Mouse (Mus musculus) adipocyte (in vitro differentiated cells): ENCODE results near the gene Tnfrsf1a.
"Not testable (repeated sequence)": the region's sequence is repeated elsewhere in the genome, so short reads cannot be mapped to it uniquely, and the experiment has no call there.

ENCODE experiments used
- DNase-seq: peaks from one replicate; pipeline ENCODE4 v3.0.0-alpha.2; 2016; ENCODE audit warnings: low spot score

Tnfrsf1a gene

DNA sequence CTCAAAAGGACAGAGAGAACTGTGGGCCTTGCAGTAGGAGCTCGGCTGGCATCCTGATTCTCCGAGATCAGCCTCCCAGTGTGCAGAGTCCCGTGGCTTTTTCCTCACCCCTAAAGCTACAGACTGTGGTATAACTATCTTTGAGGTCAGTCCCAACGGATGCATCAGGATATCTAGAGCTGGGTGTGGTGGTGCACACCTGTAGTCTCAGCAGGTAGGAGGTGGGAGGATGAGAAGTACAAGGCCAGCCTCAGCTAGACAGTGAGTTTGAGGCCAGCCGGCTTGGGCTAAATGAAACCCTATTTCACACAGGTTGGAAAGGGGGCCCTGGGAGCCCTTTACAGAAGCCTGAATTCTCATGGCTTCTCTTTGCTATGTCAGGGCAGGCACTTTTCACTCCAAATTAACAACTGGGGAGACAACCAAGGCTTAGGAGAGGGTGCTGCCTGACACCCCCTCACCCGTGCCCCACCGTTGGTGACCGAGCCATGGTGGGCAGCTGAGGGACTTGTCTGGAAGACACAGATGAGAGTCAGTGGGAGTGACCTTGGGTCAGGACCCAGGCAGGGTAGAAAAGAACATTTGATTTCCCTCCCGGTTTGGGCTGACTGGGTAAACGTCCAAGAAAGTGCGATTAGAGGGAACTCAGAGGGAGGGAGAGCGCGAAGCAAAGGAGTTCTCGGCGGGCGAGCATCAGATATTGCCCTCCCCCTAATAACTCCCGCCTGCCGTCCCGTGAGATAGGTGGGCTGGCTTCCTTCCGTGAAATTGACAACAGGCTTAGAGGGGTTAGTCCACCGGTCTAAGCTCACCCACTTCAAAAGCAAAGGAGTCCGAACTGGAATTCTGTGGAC lies at the start of gene Tnfrsf1a:
Gene Tnfrsf1a (plus strand): TSS at position 642 of the 854 bp plus-strand sequence.
- peak; percentile 72 for DNase-seq

DNA sequence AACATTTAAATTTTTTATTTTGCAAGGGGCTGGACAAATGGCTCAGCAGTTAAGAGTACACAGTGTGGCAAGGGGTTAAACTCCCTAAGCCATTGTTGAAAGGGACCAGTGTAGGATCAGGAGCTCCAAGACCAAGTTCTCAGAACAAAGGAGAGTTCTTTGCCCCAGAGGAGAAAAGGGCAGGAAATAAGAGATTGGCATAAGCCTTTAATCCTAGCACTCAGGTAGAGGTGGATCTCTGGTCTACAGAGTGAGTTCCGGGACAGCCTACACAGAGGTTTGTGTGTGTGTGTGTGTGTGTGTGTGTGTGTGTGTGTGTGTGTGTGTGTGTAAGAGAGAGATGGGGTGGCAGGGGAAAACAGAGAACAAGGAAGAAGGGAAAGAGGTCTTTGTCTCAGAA lies 48.2 kb upstream of the Tnfrsf1a start:
- DNase-seq, result no peak

DNA sequence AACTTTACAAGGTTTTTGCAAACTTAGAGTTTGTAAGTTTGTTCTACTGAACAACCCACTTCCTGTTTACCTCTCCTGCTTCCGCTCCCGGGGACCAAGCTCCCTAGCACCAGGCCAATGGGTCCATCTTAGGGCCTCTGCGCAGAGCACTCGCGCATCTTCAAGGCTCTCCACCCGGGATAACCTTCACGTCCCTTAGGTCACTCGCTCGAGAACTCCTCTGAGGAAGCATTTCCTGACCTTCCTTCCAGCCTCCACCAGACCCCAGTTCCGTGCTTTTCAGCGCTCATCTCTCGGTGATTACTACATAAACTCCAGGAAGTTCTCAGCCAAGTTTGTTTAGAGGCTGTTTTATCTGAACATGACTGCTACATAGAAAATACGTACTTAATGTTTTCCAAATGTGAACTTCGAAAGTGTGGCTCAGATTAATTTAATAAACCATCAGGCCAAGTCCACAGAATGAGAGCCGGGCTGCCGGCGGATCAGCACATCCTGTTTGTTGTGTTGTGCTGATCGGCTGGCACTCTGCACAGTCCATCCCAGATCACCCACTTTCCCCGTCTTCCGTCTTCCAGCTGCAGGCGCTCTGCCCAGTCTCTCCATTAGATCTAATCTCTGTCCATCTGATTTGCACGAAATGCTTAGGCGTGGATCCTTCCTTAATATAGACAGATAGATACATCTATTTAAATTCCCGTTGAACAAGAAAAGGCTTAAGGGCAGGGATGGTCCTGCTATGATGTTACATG lies 46.8 kb upstream of the Tnfrsf1a start:
- no peak for DNase-seq

DNA sequence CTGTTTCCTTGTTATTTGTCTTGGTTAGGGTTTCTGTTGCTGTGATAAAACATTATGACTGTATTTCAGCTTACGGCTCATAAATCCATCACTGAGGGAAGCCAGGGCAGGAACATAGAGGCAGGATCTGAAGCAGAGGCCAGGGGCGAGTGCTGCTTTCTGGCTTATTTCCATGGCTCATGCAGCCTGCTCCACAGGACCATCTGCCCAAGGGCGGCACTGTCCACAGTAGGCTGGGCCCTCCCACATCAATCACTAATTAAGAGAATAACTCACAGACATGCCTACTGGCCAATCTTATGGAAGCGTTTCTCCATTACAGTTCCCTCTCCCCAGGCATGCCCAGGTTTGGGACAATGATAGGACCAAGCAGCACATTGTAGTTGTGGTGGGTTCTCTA lies 45.9 kb upstream of the Tnfrsf1a start:
- no peak for DNase-seq

DNA sequence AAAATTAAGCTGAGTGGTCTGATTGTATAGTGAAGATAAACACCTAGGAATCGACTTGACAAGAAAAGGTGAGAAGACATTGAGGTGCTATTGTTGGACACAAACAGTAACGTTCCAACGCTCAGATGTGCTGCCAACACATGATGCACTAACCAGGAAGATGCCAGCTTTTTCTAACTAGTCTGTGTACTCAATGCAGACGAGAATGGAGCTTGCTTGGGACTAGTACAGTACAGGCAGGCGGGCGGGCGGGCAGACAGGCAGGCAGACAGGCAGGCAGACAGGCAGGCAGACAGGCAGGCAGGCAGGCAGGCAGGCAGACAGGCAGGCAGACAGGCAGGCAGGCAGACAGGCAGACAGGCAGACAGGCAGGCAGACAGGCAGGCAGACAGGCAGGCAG lies 44.8 kb upstream of the Tnfrsf1a start:
- not testable (repeated sequence) for DNase-seq

DNA sequence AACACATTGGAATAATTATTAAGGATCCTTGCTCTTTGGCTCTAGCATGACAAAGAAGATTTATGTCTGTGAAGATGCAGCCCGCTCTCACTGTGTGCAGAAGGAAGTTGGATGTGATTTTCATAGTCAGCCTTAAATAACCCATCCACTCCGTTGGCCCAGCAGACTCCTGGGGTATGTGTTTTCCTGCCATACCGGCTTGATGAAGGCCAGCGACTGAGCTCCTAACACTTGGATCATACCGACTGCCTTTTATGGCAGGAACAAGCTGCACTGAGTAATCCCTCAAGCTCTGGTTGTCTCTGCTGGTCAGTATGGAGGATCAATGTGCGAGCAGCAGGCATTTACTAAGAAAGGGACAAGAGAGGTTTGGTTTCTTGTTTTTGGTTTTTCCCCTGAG lies 43.7 kb upstream of the Tnfrsf1a start:
- no peak for DNase-seq

DNA sequence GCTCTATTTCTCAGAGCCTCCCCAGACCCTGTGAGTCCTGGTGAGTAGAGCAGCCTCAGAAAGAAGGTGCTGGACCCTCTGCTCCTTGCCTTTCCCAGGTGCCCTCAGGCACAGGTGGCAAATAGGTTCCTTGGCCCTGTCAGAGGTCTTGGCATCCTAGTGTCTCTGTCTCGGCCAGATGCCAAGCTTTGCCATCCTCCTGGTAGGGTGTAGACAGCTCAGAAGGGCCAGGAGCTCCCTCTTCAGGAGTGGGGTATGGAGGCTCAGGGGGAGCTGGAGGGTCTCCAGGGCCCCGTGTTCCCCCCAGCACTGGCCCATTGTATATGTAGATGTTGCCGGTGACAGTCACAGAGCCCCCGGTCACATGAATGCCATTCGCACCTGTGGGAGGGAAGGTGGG lies 42.1 kb upstream of the Tnfrsf1a start:
- no peak for DNase-seq

DNA sequence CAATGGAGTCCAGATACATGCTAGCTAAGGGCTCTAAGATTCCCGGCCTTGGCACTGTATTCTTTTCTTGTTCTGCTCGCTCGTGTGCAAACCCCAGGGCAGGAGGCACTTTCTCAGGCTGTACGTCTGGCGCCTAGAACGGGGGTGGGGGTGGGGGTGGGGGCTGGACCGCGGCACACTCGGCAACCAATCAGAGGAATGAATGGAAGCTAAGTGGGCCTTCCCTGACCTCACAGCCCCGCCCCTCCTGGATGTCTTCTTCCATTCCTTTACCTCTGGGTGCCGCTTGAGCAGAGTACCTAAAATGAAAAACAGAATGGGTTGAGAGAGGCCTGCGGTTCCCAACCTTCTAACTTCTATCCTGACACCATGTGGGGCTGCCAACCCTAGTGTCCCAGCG lies 40.2 kb upstream of the Tnfrsf1a start:
- no peak for DNase-seq

DNA sequence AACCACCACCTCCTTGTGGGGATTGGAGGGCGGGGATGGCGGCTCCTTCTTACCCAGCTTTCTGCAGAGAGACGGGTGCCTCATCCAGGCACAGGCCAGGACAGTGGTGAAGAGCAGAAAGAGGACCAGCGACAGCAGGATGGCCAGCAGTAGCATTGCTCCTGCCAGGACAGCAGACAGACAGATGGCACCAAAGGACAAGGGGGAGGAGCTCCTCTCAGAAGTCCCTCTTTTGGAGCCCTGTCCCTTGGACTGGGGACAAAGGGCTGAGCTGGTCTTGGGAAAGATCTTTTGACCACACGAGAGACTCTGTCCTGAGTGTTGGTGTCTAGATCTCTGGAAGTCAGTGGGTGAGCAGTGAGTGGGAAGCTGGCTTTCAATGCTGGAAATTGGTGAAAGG lies 39.8 kb upstream of the Tnfrsf1a start:
- no peak for DNase-seq

DNA sequence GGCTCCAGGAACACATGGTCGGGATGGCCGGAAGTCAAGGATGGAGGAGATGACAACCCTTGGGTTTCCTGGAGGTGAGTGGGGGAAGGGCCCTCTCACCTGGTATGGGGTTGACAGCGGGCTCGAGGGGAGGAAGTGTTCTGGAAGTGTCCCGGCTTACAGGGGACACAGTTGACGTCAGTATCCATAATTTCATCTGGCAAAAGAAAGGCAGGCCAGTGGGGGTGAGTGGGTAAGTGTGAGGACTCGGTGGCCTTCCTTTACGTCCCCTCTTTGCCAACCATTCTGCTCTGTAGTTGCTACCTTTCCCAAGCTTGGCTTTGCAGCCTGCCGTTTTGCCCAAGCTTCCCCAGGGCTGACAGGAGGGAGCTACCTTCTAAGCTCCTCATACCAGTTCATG lies 37.0 kb upstream of the Tnfrsf1a start:
- DNase-seq, result no peak

DNA sequence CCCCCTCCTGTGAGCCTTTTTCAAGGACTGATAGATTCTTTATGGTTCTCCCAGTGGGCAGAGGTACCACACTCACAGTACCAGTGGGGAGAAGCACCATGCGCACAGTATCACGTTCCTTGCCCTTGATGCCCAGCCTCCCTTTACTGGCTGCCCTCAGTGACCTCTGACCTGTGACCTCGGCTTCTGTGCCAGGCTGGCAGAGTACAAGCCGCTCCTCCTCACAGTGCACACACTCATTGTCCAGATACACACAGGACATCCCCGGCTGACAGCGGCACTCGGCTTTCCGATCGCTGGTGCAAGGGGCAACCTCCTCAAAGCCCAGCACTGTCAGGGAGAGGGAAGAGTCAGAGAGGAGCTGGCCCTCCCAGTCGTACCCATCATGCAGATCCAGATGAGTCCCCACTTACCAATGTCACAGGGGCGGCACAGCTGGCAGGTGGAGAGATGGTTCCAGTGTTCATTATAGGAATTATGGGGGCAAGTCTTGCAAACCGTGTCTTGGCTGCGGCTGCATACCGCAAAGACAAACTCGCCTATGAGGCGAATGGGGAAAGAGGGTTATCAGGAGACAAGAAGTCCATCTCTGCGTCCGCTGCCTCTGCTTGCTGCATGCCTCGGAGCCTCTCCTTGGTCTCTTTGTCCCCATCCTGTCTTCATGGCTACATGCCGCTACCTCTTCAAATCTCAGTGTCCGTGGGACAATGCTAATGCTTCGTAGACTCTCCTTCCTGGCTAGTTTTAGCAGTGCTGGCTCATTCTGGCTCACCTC lies 36.4 kb upstream of the Tnfrsf1a start:
- peak; percentile 45 for DNase-seq

DNA sequence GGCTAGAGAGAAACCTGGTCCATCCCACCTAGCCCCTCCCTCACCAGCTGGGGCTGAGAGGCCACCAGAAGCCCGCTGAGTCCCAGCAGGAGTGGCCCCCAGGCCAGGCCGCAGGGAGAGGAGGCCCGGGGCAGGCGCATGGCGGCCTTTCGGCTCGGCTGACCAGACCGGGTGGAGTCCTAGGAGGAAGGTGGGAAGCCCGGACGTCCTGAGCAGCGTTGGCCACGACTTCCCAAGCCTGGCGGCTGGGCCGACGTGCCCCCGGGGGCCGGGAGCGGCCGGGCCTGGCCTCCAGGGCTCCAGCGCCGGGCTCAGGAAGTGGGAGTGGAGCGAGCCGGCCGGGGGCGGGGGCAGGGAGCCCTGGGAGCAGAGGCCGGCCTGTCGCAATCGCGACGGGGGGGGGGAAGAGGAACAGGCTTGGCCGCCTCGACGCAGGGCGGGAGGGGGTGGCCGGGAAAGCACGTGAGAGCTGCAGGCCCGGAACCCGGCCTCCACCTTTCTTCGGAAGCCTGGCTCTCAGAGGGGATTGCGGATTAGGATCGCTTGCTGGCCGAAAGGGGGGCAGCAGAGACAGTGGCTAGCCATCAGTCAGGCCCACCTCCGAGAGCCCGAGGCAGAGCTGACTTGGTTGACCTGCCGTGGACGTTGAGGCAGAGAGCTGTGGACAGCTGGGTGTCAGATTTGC lies 35.5 kb upstream of the Tnfrsf1a start, which contains the start of gene Ltbr:
Gene Ltbr (minus strand): TSS at position 340 of the 685 bp plus-strand sequence.
- DNase-seq, result peak; percentile 90

DNA sequence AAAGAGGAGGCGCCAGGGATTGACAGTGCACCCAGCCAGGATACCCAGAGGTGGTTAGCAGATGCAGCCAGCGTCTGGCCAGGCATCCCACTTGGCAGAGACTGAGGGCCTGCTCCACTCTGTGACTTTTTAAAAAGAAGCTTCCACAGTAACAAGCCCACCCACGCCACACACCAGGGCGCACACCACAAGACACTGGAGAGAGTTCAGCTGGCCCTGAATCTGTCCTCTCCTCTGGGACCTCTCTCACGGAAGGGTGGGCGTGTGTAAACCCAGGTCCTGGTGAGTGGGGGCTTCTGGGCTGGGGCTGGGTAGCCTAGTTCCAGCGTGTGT lies 35.0 kb upstream of the Tnfrsf1a start:
- DNase-seq, result no peak

DNA sequence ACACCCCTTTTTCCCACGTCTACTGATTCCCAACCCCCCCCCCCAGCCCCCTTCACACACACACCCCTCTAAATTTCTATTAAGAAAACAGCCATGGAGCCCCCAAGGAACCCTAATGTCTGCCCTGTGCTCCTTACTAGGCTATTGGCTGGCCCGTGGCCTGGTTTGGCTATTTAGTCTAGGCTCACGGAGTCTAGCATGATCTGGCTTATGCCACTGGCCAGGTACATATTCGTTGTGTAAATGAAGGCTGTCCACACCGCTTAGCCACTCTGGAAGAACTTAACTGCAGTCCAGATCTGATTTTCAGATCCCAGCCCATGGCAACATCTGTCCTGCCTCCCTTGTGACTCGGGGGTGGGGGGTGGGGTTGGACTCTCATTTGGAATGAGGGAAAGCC lies 34.4 kb upstream of the Tnfrsf1a start:
- no peak for DNase-seq

DNA sequence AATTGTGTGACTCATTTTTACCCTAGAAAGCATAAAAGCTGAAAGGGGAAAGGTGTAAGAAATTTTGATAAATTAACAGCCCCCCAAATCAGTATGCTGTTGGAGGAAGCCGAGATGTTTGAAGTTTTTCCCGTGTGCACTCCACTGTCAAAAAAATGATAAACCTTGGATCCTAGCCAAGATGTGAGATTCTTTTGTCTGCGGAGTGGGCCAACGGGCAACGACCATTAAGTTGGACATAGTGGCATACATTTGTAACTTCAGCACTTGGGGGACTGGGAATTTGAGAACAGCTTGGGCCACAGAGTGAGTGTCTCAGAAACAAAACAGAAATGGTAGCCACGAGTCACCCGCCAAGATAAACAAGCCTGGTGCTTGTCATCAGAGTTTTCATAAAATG lies 32.1 kb upstream of the Tnfrsf1a start:
- no peak for DNase-seq

DNA sequence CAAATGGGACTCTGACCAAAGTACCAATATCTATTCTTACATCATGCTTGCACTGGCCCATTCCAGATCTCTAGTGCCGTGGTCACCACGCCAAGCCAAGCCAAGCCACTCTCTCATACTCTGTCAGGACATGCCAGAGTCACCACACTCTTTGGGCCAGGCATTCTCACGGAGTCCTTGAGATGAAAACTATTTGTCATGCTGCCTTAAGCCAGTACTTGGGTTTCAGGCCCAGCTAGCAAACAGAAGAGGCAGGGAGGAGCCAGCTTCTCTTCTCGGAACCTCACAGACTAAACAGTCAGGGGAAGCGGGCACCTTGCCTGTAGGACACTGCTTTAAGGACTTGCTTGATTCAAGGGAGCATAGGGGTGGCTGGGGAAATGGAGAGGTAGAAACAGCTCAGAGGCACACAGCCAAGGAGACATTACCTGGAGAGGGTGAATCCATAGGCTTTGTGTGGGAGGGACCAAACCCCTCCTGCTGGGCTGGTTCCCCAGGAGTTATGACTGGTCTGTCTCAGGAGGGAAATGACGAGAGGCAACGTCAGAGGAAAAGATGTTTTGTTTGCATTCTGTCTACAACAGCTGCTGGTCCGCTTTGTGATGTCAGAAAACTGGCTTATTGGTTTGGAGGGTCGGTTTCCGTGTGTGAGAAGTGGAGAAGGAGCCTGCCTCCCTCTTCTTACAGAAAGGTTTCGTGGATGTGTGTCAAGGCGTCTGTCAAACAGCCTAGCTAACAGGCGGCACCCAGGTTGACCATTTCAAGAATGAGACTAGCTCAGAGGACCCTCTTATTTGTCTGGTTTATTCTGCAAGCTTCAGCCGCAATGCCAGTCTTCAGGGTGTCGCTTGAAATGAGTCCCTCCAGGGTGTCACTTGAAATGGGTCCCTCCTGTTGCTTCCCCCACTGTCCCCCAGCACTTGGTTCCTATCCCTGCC lies 29.9 kb upstream of the Tnfrsf1a start:
- peak; percentile 43 for DNase-seq

DNA sequence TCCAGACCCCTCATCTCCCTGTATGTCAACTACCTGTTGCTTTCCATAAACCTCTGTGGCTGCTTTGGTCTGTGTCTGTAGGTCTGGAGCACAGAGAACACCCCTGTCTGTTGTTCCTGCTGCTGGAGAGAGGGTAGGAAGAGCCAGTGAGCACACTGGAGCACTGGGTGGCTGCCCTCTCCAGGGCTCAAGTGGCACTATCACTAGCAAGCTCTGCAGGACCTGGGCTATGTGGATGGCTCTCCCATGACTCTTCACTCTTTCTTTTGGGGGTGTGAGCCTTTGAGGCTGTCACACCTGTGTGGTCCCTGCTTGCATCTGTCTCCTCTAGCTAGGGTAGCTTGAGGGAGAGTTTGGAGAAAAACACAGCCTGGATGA lies 29.3 kb upstream of the Tnfrsf1a start:
- no peak for DNase-seq

DNA sequence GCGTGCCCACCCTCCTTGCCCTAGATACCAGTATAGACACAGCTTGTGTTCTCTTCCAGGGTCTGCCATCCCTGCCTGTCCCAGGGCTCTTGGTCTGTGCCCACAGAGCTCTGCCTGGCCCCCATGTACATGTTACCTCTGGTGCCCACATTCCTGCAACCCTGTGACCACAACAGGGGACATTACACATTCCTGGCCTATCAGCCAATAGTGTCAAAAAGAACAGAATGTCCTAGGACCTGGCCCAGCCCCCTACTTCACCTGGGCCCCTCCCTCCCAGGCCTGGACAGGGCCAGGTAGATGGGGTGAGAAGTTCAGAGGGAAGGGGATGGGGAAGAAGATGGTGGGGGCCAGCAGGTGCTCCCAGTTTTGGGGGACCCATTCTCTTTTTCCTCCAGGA lies 28.8 kb upstream of the Tnfrsf1a start, which contains the start of gene Scnn1a:
Gene Scnn1a (plus strand): TSS at position 337 of the 400 bp plus-strand sequence.
- DNase-seq, result no peak

DNA sequence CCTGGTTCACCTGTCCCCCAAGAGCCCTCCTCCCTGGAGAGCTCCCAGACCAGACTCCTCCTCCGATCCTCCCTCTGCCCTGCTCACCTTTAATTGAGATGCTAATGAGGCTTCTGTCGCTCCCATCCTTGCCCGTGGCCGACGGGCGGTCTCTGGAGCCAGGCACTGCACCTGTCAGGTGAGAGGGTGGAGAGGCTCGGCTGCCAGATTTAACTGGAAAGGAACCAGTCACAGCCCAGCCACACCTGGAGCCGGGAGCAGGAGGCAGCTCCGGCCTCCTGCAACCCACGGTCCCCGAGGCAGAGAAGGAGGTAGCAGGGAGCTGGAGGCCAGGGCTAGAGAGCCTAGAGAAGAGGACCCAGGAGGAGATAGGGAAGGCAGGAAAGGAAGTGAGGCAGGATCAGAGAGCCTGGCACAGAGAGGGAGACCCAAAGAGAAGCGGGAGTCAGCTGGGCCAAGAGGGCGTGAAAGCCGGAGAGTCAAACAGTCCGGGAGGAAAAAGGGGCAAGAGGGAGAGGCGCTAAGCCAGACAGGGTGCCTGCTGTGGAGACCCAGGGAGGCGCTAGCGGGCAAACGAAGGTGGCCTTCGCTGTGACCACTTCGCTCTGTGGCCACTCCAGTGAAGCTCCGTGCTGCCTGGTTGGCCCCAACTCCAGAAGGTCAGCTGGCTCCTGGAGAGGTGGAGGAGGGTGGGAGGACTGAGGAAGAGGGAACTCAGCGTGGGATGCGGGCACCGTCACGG lies 27.9 kb upstream of the Tnfrsf1a start:
- DNase-seq, result no peak

DNA sequence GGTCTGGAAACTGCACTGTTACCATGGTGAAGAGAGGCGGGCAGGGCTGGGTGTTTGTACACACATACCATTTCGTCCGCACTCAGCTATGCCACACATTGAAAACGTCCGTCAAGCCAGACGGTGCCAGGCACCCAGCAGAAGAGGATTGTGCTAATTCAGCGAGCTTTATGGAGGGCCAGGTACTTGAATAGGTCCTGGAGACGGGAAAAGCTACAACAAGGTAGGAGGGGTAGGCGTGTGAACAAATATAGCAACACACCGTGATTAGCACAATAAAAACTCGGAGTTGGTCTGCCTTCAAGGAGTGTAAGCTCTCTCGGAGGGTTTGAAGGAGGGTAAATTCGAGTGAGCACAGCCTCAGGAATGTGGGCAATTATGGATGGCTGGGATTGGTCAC lies 26.4 kb upstream of the Tnfrsf1a start:
- no peak for DNase-seq
